Mouse (Mus musculus) layer of hippocampus, adult 9-10 months (tissue): Measurements from ENCODE around the gene Asb6.

Experiments
- DNase-seq: peaks from one replicate; pipeline ENCODE4 v3.0.0; 2022; ENCODE audit warnings: low spot score

Asb6 gene

DNA sequence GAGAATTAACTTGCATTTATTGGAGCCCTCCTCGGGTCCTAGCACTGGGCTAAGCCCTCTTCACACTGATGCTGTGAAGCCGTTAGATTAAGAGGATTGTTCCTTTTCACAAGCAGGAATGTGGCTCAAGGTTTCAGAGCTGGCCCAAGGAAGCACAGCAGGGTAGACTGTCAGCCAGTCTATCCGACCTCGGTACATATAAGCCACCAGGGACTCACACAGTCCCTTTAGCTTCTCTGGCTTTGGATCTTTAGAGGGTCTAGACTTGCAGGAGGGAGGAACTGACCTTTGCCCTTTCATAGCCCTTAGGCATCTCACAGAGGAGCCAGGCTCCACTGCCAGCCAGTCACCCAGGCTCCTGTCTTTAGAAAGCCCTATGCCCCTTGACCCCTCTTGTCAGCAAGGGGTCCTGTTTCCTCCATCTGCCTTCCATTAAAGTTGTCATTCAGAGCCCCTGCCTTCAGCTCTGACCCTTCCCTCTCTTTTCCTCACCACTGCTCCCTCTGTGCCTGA is at the start of gene Asb6:
Gene Asb6, minus strand, starts transcription at position 51 of the 513 bp plus-strand sequence.
- DNase-seq: no peak

DNA sequence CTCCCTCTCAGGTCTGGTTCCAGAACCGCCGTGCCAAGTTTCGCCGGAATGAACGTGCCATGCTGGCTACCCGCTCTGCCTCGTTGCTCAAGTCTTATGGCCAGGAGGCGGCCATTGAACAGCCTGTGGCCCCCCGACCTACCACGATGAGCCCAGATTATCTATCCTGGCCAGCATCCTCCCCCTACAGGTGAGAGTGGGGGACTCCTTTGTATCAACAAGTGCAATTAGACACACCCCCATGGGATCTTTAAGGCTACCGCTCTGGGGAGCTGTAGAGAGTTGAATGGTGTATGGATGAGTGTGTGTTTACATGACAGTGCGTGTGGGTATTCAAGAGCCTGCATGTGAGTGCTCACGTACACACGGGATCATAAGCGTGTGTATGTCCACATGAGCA is 49.3 kb upstream of the Asb6 start:
- DNase-seq: no peak

DNA sequence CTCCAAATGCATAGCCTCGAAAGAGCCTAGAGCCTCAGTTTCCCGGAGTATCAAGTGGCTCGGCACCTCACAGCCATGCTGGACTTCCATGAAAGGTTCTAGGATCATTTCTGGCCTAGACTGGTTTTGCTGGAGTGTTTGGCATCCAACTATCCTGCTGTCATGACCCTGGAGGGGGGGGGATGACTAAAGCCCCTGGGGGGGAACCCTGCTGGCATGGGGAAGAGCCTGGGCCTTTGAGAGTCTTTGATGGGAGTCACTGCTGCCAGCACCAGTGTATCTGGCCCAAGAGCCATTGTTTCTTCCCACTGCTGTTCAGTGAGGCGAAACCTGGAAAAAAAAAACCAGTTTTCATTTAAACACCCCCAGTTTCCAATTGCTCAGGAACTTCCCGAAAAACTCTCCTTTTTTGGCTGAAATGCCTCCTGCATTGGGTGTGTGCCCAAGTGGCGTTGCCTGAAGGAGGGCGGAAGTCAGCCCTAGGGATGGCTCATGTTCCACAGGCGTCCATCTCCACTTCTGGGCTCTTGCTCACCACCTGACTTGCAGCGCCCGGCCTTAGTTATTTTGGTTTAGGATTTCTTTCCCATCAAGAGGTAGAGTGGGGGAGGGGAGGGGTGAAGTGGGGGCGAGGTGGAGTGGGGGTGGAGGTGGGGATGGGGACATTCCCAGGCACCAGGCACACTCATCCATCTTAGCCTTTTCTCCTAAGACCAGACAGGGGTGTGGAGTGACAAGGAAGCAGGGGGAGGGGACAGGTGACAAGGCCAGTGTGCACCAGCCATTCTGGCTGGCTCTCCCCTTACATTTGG is 45.7 kb upstream of the Asb6 start:
- DNase-seq: no peak

DNA sequence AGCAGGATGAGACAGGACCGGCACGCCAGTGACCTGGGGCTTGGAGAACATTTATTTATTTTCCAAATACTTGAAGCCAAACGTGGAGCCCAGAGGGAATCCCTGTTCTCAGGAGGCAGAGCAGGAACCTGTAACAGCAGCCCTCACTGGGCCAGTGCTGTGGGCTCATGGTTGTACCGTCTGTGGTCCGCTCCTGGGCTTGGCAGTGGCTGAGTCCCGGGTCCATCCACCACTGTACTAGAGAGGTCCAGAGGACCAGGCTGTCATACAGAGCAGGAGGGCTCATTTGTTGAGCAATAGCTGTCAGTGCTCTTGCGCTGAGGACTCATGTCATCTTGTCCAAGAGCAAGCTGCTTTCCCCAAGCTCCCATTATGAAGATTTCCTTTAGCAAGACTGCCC is 45.0 kb upstream of the Asb6 start:
- no peak for DNase-seq

DNA sequence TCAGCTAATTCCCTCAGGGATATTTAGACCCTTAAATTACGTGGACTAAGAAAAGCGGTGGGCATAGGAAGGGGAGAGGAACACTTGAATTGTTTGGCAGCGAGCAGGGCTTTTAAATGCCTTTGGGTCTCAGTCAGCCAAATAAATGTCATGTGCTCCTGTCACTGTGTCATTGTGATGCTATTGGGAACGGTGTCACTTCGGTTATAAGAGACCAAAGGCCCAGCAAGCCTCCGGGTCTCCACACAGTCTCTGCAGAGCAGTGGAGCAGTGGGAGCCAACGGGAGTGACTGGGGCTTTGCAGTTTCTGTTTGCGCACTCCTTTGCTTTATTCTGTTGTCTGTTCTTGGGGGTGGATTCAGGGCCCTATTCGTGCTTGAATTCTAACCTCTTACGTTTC is 44.3 kb upstream of the Asb6 start:
- no peak for DNase-seq

DNA sequence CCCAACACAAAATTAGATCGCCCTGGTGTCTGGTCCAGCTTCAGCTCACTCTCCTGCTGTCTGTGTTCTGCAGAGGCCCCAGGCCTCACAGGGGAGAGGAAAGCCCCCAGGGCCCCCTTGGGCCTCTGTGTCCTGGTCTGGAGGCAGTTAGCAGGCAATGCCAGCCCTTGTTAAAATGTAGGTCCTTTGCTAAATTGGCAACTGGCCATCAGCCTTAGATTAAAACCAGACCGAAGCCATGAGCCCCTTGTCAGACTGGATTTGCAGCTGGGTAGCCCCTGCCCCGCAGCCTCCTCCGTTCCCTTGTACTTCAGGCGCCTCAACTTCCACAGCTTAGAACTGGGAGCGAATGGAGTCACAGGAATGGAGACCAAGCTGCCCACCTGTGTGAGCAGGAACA is 42.5 kb upstream of the Asb6 start:
- no peak for DNase-seq

DNA sequence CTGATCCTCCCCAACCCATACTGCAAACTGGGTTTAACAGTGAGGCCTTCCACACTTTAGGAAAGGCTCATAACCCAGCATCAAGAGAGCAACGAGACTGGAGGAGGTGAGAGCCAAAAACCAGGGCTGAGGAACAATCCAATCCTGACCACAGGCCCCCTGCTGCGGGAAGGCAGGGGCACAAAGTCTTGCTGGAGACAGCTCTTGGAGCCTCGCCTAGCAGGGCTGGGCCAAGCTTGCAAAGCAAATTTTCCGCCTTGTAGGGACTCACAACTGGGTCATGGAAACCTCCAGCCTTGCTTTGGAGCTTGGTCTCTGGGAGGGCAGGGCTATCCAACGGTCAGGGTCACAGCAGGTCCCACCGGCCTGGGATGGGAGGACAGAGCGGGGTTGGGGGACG is 40.7 kb upstream of the Asb6 start:
- no peak for DNase-seq

DNA sequence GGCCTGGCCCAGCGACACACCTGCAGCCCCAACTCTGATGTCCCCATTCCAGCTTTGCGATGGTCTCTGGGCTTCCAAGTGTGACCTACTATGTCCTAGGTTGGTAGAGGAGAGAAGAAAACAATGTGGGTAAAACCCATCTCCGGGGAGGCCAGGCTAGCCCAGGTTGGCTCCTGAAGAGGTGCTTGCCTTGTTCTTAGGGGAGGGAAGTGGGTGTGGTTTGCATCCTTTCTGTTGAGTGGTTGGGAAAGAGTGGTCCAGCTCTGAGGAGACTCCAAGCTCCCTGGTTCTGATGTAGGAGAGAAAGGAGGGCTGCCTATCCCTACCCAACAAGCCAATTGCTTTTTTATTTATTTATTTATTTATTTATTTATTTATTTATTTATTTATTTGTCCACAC is 35.3 kb upstream of the Asb6 start:
- DNase-seq: no peak

DNA sequence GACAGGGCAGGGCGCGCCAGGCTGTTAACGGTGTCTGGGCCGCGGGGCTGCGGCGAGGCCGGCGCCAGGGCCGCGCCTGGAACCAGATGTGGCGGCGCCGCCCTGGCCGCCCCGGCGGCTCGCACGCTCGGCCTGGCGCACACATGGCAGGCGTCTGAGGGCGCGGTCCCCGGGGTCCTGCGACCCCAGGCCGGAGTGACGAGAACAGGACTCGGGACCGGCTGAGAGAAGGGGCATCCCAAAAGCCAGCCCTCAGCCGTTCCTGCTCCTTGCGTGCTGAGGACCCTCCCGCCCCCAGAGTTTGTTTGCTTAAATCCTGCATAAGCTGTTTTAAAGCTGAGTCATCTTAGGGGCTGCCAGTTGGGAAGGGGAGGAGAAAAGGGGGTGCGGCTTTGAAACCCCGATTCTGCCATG is 34.8 kb upstream of the Asb6 start:
- no peak for DNase-seq

DNA sequence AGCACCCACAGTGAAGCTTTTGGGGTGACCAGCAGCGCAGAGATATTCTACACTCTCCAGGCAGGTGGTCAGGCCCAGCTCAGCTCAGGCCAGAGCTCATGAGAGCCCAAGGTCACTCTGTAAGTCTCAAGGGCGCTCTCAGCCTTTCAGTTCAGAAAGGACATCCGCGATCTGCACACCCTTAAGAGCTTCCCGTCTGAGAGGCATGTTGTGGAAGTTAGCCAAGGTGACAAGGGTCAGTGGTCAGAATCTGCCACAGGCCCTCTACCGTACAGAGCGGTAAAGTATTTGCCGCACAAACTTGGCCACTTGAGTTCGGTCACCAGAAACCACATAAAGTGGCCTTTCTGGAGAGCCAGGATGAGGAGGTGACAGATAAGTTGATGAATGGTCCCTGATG is 33.4 kb upstream of the Asb6 start:
- DNase-seq: no peak

DNA sequence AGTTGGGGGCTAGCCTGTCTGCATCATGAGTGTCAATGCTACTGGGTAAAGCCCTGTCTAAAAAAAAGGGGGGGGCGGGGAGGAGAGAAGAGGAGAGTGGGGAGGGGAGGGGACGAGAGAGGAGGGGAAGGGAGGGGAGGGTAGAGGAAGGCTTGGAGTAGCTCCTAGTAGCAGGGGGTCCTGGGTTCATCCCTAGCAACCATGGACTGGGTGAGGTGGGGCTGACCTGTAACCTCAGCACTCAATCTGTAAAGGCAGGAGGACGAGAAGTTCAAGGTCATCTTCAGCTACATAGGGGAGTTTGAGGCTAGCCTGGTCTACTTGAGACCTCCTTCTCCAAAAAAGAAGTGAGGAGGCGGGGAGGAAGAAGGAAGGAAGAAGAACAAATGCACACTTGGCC is 31.9 kb upstream of the Asb6 start:
- DNase-seq: no peak

DNA sequence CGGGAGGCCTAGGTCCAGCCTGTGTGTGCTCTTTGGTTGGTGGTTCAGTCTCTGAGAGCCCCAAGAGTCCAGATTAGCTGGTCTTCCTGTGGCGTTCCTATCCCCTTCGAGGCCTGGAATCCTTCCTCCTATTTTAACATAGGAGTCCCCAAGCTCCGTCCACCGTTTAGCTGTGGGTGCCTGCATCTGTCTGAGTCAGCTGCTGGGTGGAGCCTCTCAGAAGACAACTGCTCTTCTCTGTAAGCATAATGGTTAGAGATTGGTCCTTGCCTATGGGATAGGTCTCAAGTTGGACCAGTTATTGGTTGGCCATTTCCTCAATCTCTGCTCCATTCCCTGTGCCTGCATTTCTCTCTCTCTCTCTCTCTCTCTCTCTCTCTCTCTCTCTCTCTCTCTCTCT is 29.6 kb upstream of the Asb6 start:
- no peak for DNase-seq

DNA sequence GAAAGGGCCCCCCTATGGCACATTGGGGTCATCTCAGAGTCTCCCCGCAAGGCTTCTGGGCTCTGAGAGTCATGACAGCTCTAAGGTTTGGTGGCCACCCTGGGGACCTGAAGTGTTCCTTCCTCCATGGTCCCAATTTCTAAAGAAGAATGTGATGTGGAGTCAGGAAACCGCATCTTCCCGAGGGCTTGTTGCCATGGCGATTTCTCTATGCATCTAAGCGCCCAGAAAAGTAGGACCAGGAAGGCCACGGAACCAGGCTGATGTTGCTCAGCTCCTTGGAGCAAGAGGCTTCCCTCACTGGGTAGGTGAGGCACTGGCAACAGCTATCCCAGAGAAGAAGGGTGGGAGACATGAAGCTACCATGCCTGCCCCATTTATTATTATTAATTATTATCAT is 26.9 kb upstream of the Asb6 start:
- no peak for DNase-seq

DNA sequence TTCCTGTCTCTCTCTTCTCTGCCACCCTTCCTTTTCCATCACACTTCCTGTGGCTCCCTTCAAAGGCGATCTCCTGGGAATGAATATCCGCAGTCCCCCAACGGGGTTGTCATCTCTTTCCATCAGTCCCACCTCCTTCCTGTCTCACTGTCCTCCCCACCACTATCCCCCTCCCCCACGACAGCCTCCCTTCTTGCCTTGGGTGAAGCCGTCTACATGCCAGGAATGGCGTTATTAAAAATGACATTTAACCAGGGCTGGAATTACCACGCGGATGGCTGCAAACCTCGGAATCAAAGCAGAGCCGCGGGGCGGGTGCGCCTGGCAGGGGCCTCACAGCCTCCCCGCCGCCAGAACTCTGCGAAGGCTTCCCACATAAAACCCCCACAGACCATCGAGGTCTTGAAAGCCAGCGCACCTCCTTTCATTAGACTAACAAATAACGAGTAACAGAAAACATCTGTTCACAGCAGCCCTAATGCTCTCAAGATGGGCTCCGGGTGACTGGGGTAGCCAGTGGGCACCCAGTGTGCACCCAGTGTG is 22.7 kb upstream of the Asb6 start:
- no peak for DNase-seq

DNA sequence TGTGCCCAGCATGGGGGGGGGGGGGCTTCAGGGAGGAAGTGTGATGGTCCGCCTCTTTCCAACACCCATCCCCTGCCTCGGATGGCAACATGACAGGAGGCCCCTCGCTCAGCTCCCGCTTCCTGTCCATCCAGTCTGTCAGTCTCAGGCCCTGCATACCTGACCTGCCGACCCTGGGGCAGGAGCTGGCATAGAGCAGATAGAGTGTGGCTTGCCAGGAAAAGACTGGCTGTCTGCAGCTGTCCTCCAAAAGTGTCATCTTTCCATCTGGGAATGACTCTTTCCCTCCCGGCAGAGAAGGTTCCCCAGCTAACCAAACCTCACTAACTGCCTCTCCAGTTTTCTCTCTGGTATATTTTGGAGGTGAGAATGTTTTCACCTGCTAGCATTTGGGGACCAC is 20.4 kb upstream of the Asb6 start:
- DNase-seq: no peak

DNA sequence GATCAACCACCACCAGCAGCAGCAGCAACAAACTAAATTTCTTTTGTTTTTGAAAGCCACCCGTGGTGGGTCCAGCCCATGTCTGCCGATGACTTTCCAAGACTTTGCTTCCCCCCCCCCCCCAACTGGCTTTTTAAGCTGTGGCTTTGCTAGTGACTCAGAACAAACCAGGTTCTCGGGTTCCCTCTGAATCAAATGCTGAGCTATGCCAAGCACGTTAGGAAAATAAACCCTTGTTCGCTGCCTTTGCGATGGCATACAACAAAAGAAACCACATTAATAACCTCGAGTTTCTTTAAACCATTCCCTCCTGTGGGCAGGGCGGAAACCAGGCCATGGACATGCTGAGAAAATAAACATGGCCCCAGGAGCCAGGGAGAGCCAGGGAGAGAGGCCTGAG is 18.1 kb upstream of the Asb6 start:
- DNase-seq: no peak

DNA sequence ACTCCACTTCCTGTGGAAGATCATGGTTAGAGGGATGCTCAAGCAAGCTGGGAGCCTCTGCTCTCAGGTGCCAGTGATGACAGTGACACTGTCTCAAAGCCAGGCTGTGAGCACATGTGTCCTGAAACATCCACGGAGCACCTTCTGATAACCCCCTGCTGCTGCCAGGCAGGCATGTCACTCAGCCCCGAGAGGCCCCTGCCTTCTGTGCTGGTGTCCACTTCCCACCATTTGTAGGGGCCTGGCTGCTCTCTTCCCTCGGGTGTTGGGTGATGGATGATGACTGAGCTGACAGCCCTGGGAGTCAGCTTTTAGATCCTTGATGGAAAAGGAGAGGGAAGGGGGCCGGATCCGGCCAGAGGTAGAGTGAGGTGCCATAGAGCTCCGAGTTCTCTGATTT is 16.6 kb upstream of the Asb6 start:
- no peak for DNase-seq

DNA sequence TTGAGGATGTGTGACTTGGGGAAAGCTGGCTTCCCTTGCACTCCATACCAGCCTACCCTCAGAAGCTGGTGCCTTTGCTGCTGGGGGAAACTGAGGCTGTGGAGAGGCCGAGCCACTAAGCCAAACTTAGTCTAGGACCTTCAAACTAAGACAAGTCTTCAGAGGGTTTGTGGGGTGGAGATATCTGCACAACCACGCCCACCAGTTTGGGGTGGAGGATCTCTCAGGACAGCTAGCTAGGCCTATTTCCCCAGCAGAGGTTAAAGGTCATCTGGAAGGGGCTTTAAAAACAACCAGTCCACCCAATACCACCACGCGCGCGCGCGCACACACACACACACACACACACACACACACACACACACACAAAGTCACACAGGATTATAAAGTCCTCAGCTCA is 16.1 kb upstream of the Asb6 start:
- DNase-seq: no peak

DNA sequence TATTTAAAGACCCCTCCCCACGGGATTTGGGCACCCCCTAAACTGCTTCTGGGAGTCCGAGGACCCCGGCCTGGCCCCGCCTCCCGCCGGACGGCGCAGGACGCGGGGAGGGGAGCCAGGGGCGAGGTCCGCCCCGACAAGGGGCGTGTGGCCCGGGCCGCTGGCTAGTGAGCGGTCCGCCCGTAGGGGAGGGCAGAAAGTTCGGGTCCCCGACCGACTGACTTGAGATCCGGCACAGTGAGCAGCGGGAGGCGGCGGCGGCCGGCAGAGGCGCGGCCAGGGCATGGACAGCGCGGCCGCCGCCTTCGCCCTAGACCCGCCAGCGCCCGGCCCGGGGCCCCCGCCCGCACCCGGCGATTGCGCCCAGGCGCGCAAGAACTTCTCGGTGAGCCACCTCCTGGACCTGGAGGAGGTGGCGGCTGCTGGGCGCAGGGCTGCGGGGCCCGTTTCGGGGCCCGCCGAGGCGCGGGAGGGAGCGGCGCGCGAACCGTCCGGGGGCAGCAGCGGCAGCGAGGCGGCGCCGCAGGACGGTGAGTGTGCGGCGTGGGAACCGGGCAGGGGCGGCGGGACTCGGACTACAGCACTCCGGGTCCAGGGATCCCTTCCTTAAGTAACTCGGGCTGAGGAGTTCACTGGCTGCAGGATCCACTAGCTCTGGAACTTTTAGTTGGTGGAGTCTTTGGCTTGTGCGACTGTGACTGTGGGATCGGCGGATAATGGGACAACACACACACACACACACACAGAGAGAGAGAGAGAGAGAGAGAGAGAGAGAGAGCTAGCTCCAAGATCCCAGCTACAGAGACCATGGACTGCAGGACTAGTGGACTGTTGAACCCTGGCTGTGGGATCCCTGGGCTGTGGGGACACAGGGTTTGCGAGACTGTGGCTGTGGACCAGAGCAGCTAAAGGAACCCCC is 15.3 kb upstream of the Asb6 start:
- no peak for DNase-seq

DNA sequence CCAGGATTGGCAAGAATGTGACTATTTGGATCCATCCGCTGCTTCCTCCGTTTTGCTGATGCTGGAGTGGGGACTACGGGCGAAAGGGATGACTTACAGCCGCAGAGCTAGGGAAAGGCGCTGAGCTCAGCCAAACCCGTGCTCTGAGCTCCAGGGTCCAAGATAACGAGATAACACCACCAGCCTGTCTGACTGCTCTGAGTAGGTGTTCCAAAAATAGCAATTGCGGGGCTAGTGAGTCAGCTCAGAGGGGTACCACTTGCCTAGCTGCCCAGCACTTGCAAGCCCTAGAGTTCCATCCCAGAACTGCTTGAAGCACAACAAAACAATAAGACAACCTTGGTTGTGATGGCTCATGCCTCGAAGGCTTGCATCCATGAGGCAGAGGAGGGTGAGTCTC is 12.5 kb upstream of the Asb6 start:
- no peak for DNase-seq

DNA sequence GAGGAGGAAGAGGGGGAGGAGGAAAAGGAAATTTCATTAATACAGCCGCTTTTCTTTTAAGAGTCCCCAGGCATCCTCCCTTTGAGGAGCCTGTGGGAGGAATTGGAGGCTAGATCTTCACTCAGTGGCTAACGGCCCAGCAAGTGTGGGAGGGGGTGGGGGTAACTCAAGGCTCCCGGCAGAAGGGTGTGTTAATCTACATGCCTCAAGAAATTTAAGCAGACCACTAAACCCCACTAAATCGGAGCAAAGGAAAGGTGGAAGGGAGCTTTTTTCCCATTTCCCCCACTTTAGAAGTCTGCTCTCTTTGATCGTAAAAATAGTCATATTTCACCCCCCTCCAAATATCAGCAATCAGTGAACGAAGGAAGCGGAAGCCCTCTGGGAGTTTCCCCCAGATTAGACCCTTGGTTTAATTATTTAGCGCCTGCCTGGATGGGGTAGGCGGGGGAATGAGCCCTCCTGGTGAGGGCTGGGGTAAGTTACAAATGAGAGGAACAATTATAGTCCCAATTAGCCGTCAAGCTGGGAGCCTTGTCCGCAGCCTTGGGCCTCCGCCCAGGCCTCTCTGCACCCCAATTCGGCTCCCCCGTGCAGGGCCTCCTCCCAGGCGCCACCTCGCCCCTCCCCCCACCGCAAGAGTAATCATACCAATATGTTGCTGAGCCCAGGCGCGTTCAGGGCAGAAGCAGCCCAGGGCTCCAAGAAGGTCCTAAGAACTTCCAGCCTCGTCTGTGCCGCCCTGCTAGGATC is 6.3 kb upstream of the Asb6 start:
- DNase-seq: no peak

DNA sequence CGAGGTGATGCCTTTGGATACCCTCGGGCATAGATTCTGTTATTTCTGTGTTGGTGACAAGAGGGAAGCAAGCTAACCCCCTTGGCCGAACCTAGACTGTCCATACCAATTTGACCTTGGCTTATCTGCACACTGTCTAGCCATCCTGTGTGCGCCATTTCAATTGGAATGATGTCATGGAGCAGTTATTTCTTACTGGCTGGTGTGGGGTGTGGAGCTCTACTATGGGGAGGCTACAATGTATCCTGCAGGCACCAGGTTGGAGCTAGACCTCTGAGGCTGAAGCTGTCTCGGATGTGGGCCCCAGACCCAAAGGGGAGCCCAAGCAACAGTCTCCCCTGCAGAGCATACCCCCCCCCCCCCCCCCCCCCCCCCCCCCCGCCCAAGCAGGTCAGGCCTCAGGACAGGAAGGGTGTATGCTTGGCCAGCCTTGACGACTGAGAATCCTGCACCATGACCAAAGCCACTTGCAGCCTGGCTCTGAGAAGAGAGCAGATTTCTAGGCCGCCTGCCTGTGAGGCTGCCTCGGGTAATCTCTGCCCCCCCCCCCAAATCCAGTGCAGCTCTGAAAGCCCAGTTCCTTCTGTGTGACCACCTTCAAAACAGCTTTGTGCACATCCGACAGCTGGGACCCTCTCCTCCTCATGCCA is 4.4 kb upstream of the Asb6 start, which contains the start of gene Prrx2:
Gene Prrx2, plus strand, starts transcription at position 600 of the 650 bp plus-strand sequence.
- no peak for DNase-seq
